Mouse (Mus musculus) layer of hippocampus, postnatal 36 days (tissue): ENCODE results near the gene Tube1. TPM values are rescaled to one million over a fixed set of nuclear protein-coding genes. Genes with fewer than 3 reads are reported as not detected.

Source experiments
- DNase-seq, 2 experiments: peaks; one replicate each; pipeline ENCODE4 v3.0.0; 2022
- total RNA-seq, 2 experiments: library from RNA; stranded (reverse); gene quantifications; 2 replicates each; pipeline ENCODE4 v1.2.3; 2021

Tube1 gene
- 1 to 10 TPM; 2.8 TPM for total RNA-seq

DNA sequence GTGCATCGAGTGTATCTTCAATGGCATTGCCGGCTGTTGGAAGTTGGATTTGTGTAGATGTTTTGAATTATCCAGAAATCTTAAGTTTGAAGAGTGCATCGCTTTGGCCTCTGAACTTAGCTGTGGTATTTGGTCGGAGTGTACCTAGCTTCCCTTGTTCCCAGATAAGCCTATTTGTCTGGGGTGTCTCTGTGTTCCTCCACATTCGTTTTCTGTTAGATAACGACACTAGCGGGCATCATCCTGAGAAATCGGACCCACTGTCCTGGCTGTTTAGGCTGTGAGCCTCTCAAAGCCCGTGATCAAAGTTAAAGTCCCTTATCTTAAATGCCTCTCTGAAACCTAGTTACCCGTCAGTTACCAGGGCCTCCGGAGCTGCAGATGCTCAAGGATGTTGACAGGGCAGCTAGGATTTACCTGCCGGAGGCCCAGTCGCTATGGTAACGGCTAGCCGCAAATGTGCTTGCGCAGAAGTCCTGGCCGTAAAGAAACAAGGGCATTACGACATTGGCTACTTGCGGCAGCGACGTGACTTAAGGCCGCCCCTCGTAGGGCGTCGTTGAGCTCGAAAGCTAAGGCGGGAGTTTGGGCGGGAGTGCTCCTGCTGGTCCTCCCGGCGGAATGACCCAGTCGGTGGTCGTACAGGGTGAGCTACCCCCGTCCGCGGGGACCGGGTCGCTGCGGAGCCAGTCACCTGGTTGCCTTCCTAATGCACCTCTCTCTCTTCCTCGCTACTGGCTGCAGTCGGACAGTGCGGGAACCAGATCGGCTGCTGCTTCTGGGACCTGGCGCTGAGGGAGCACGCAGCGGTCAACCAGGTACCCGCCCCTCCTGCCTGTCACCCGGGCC, at the start of gene Tube1, which contains the start of gene Fam229b:
Gene Tube1, plus strand, starts transcription at position 515 of the 849 bp plus-strand sequence.
Gene Fam229b, minus strand, starts transcription at position 453 of the 849 bp plus-strand sequence.
- DNase-seq = peak; percentile 91 to 92

DNA sequence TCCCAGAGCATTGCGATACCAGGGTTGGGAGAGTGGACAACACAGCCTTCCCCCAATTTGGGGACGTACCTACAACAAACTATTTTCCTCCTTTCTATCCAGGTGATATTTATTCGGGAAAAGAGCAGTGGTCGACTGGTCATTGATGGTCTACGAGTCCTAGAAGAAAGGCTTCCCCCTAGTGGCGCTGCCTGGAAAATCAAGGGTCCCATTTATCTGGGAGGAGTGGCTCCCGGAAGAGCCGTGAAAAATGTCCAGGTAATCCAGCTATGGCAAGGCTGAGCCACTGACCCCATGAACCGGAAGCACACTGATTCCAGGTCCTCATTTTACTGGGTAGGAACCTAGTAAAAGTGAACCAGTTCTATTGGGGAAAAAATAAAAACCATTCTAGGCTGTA, 36.8 kb upstream of the Tube1 start:
- no peak for DNase-seq

DNA sequence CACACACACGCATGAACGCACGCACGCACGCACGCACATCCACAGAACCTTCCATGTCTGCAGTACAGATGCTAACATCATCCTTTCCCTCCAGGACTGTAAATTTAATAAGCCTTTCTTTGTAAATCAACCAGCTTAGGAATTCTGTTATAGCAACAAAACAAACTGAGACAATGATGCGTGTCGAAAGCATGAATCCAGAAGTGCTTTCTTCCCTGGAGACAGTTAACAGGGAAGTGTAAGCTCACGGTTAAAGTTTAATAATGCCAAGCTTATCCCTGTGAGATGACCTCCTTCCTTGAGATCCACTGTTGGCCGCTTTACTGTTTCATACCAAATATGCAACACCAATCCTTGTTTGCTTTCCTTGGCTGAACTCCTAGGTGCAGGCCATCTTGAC, 35.0 kb upstream of the Tube1 start:
- no peak for DNase-seq

GRCm38 (mm10) chr10:39104803-39105449, 28.9 kb upstream of the Tube1 start:
- DNase-seq = no peak

- DNase-seq = no peak
Measured at GRCm38 (mm10) chr10:39106413-39106812, 27.4 kb upstream of the Tube1 start.

GRCm38 (mm10) chr10:39106935-39107334, 26.8 kb upstream of the Tube1 start:
- DNase-seq = no peak

GRCm38 (mm10) chr10:39108837-39109488, 24.8 kb upstream of the Tube1 start:
- no peak for DNase-seq

DNA sequence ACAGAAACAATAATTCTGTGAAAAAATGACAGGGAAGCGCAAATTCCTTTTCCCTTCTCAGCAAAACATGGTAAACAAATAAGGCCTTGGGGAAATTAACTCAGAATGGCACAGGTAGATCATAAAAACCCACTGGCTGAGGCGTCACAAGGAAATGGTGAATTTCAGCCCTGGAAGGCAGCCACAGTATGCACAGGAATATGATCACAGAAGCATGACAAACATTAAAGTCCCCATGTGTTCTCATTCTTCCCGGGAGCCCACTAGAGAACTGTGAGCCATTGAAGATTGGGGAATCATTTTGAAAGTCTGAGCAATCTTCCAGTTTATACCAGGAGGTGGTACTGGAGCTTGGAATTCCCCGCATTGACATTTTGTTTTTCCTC, 24.3 kb upstream of the Tube1 start:
- no peak for DNase-seq

GRCm38 (mm10) chr10:39121412-39121811, 12.4 kb upstream of the Tube1 start:
- DNase-seq = no peak

GRCm38 (mm10) chr10:39137766-39138165, 4.0 kb downstream of the Tube1 start:
- no peak for DNase-seq

DNA sequence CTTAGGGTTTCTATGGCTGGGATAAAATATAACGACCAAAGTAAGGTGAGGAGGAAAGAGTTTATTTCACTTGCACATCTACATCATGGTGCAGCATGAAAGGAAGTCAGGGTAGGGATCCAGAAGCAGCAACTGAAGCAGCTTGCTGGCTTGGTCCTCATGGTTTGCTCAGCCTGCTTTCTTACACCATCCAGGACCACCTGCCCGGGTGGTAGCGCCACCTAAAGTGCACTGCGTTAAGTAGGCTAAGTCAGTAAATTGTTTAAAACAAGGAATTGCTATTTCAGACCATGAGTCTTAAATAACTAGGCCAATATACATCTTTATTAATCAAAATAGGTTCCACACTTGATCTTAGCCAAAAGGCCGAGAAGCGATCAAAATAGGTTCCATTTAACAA, 5.0 kb downstream of the Tube1 start:
- no peak for DNase-seq

DNA sequence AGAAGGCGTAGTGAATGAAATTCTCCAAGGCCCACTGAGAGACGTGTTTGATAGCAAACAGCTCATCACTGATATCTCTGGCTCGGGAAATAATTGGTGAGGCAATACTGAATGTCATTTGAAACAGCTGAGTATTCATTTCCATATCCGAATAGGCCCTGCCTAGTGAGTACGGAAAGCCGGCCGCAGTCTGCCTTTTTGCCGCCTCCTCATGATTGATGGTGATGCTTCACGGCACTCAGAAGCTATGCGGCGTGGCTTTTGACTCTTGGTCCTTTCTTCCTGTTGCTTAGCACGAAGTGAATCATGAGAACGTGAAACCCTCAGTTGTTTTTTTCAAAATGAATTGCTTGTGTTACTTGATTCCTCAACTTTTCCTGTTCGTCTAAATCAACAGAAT, 7.1 kb downstream of the Tube1 start:
- no peak for DNase-seq

- DNase-seq = no peak
Measured at GRCm38 (mm10) chr10:39141401-39141800, 7.6 kb downstream of the Tube1 start.

DNA sequence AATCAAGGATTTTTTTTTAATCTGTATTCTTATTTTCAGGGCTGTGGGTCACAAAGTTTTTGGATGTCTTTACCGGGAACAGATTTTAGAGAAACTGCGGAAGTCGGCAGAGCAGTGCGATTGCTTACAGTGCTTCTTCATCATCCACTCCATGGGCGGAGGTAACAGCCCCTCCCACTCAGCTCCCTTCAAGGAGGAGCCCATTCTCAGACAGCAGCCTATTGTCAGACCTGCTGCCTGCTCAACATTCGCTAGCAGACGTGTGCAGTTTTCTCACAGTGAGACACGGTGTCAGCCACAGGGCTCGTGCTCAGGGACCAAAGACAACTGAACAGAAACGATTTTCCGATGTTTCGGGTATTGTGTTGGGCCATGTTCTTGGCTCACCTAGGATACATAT, 8.4 kb downstream of the Tube1 start:
- no peak for DNase-seq

DNA sequence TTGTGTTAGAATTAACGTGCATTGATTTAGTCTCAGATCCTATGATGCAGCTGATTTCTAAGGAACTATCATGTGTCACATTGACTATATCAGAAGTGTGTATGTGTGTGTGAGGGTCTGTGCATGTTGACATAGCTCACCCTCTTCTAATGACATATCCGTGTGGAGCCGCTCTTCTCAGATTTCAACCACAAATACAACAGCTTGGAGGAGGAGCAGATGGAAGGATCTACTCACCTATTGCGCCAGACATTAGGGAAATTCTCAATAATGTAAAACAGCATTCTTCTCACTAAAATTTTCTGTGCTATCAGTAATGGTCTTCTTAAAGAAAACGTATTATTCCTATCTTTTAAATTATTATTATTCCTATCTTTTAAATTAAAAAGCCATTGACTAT, 22.9 kb downstream of the Tube1 start:
- DNase-seq = no peak

DNA sequence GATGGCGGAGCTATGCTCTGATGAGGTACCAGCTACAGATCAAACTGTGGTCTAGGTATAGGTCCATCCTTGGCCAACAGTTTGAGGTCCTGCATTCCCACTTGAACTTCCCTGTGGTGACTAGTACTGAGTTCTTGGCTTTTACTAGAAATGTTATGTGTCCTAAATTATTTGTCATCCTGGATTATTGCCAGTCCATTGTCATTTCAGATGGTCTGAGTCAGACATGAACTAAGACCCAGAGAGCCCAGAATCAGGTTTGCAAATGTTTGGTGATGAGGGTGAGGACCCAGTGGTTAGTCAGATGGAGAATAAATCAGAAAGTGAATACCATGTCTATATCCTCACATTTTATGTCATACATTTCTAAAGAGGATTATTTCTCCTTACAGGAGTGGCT, 23.5 kb downstream of the Tube1 start:
- no peak for DNase-seq

DNA sequence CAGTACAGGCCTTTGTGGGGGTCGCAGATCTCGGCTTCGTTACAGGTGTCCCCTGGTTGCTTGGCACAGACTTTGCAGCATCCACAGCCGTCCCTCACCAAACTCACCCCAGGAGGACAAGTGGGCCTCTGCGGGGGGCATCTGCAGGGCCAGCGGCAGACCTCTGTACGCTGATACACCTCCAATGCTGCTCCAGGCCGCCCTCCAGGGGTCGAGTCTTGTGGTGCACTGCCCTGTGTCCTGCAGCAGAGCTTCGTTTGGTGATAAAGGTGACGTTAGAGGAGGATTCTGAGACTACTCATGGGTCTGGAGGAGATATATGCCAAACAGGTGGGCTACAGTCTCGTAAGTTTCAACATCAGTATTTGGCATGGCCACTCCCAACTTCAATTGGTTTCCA, 24.5 kb downstream of the Tube1 start:
- no peak for DNase-seq

GRCm38 (mm10) chr10:39161406-39161805, 27.6 kb downstream of the Tube1 start:
- no peak for DNase-seq

DNA sequence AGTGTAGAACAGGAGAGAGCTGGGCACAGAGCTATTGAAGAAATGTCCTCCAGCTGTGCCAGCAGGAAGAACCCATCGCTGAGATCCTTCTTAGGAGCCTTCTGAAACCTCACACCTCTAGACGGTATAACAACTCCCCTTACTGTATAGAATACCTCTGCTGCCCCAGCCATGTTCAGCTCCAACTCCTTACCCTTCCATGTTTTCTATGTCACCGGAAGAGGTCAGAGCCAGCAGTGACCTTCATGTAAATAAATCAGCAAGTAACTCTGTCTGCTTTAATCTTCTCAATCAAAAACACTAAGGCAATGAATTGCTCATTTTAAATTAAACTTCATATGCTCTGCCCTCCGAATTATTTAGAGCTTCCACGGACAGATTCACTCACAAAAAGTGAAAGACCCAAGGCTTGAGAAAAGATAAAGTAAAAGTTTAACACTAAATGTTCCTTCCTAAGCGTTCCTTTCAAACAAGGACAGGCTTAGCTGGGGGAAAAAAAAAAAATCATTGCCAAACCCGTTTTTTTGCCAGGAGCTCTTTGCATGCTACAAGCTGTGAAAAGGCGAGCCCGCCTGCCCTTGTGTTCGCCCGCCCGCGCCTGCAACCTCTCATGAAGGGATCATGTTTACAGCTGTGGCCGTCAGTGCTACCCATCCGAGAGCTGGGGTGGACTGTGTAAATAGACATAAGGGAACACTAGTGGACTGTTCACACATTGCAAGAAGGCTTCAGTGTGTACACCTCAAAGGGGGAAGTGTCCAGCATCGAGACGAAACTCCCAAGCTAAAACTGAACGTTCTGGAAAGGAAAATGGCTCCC, 29.1 kb downstream of the Tube1 start:
- DNase-seq = no peak

GRCm38 (mm10) chr10:39163694-39164093, 29.9 kb downstream of the Tube1 start, which contains the start of gene Ccn6:
Ccn6 (minus strand) TSS chr10:39163794.
- no peak for DNase-seq

DNA sequence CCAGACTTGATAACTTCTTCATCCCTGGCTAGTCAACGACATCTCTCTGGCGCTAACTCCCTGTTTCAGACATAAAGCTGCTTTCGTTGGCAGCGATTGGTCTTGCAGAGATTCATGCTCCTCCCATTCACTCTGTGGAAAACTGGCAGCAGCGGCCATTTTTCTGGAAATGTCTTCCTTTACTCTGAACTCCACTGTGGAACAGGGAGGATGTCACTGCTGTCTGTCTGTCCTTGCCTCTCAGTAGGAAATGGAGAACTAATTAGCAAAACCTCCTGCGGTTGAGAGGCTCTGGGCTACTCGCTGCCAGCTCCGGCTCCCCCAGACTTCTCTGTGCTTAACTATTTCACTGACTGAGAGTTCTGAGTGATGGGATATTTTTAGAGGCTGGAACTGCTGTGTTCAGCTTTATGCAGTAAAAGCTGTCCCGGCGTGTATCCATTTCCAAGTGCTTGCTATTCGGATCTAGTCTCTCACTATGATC, 31.9 kb downstream of the Tube1 start:
- peak; percentile 36 to 62 for DNase-seq

- no peak for DNase-seq
Measured at GRCm38 (mm10) chr10:39167611-39168010, 33.8 kb downstream of the Tube1 start.
